Mouse (Mus musculus): ENCODE measurements around the gene Mblac2. TPM values are rescaled to one million over a fixed set of nuclear protein-coding genes. Genes with fewer than 3 reads are reported as not detected.

Gene Mblac2
- polyA plus RNA-seq, 1 experiment from 2014 or later, result 9.7 TPM

- Histone ChIP-seq H3K27me3 (ENCODE audit: insufficient read depth, low read length) (no peaks in the 10 kb centered on the region), H3K36me3 (ENCODE audit: insufficient read depth, low read length) (no peaks in the 10 kb centered on the region), H3K9me3 (replicated peaks; ENCODE audit: low read length) (no peaks in the 10 kb centered on the region), H3K4me2 (ENCODE audit: low read length) (no peak overlapping the region), H3K4me3 (replicated peaks; ENCODE audit: low read depth, low read length) (no peak overlapping the region), H3K27ac (no peak overlapping the region), H3K4me1 (replicated peaks; ENCODE audit: insufficient read depth, low read length) (no peaks in the 10 kb centered on the region), H3K9ac (ENCODE audit: low read depth, low read length) (no peak overlapping the region)
- no peak for DNase-seq (ENCODE audit: low spot score)
- 80% methylated on average over 5 of the region's 5 CpGs for WGBS
- ATAC-seq (replicated peaks; ENCODE audit: low FRiP score, low read depth), result no peak
- TF ChIP-seq CTCF (IDR thresholded peaks at IDR 0.05; ENCODE audit: low read depth), result no peak
Measured at GRCm38 (mm10) chr13:81684258-81684657, 26.9 kb upstream of the Mblac2 start.

GRCm38 (mm10) chr13:81684884-81685283 lies 26.3 kb upstream of the Mblac2 start:
- Histone ChIP-seq H3K27me3 (ENCODE audit: insufficient read depth, low read length) (no peaks in the 10 kb centered on the region), H3K4me2 (ENCODE audit: low read length) (no peak overlapping the region), H3K9ac (ENCODE audit: low read depth, low read length) (no peak overlapping the region), H3K27ac (no peak overlapping the region), H3K4me1 (replicated peaks; ENCODE audit: insufficient read depth, low read length) (no peaks in the 10 kb centered on the region), H3K36me3 (ENCODE audit: insufficient read depth, low read length) (no peaks in the 10 kb centered on the region), H3K9me3 (replicated peaks; ENCODE audit: low read length) (no peaks in the 10 kb centered on the region), H3K4me3 (replicated peaks; ENCODE audit: low read depth, low read length) (no peak overlapping the region)
- ATAC-seq (replicated peaks; ENCODE audit: low FRiP score, low read depth) (no peak), DNase-seq (ENCODE audit: low spot score) (no peak)
- TF ChIP-seq CTCF (IDR thresholded peaks at IDR 0.05; ENCODE audit: low read depth), result no peak
- 78% methylated on average over 3 of the region's 3 CpGs for WGBS

GRCm38 (mm10) chr13:81689587-81689986 lies 21.6 kb upstream of the Mblac2 start:
- TF ChIP-seq CTCF (IDR thresholded peaks at IDR 0.05; ENCODE audit: low read depth), result no peak
- ATAC-seq (replicated peaks; ENCODE audit: low FRiP score, low read depth), result no peak
- Histone ChIP-seq H3K9me3 (replicated peaks; ENCODE audit: low read length) (no peaks in the 10 kb centered on the region), H3K4me2 (ENCODE audit: low read length) (no peak overlapping the region), H3K27me3 (ENCODE audit: insufficient read depth, low read length) (no peaks in the 10 kb centered on the region), H3K4me3 (replicated peaks; ENCODE audit: low read depth, low read length) (no peak overlapping the region), H3K9ac (ENCODE audit: low read depth, low read length) (no peak overlapping the region), H3K4me1 (replicated peaks; ENCODE audit: insufficient read depth, low read length) (no peaks in the 10 kb centered on the region), H3K27ac (no peak overlapping the region), H3K36me3 (ENCODE audit: insufficient read depth, low read length) (no peaks in the 10 kb centered on the region)
- WGBS, result 86% methylated on average over 3 of the region's 3 CpGs
- no peak for DNase-seq (ENCODE audit: low spot score)

GRCm38 (mm10) chr13:81690477-81690876 lies 20.7 kb upstream of the Mblac2 start:
- no peak overlapping the region for H3K9ac ChIP-seq (ENCODE audit: low read depth, low read length)
- H3K36me3 ChIP-seq (ENCODE audit: insufficient read depth, low read length), result no peaks in the 10 kb centered on the region
- ATAC-seq (replicated peaks; ENCODE audit: low FRiP score, low read depth) (no peak), DNase-seq (ENCODE audit: low spot score) (no peak)
- no peaks in the 10 kb centered on the region for H3K4me1 ChIP-seq (replicated peaks; ENCODE audit: insufficient read depth, low read length)
- no peak overlapping the region for H3K4me2 ChIP-seq (ENCODE audit: low read length)
- H3K4me3 ChIP-seq (replicated peaks; ENCODE audit: low read depth, low read length), result no peak overlapping the region
- no peaks in the 10 kb centered on the region for H3K9me3 ChIP-seq (replicated peaks; ENCODE audit: low read length)
- no peaks in the 10 kb centered on the region for H3K27me3 ChIP-seq (ENCODE audit: insufficient read depth, low read length)
- WGBS, result 87% methylated on average over 10 of the region's 10 CpGs
- no peak for TF ChIP-seq CTCF (IDR thresholded peaks at IDR 0.05; ENCODE audit: low read depth)
- no peak overlapping the region for H3K27ac ChIP-seq

GRCm38 (mm10) chr13:81691606-81692005 lies 19.5 kb upstream of the Mblac2 start:
- ATAC-seq (replicated peaks; ENCODE audit: low FRiP score, low read depth) (peak; percentile 69), DNase-seq (ENCODE audit: low spot score) (no peak)
- TF ChIP-seq CTCF (IDR thresholded peaks at IDR 0.05; ENCODE audit: low read depth), result no peak
- WGBS, result 61% methylated on average over 9 of the region's 9 CpGs
- H3K9me3 ChIP-seq (replicated peaks; ENCODE audit: low read length), result no peaks in the 10 kb centered on the region
- no peak overlapping the region for H3K4me3 ChIP-seq (replicated peaks; ENCODE audit: low read depth, low read length)
- H3K27me3 ChIP-seq (ENCODE audit: insufficient read depth, low read length), result no peaks in the 10 kb centered on the region
- no peak overlapping the region for H3K27ac ChIP-seq
- no peaks in the 10 kb centered on the region for H3K4me1 ChIP-seq (replicated peaks; ENCODE audit: insufficient read depth, low read length)
- H3K4me2 ChIP-seq (ENCODE audit: low read length), result no peak overlapping the region
- no peaks in the 10 kb centered on the region for H3K36me3 ChIP-seq (ENCODE audit: insufficient read depth, low read length)
- no peak overlapping the region for H3K9ac ChIP-seq (ENCODE audit: low read depth, low read length)

- WGBS, result 93% methylated on average over 12 of the region's 12 CpGs
- Histone ChIP-seq H3K4me2 (ENCODE audit: low read length) (no peak overlapping the region), H3K9me3 (replicated peaks; ENCODE audit: low read length) (no peaks in the 10 kb centered on the region), H3K36me3 (ENCODE audit: insufficient read depth, low read length) (no peaks in the 10 kb centered on the region), H3K4me1 (replicated peaks; ENCODE audit: insufficient read depth, low read length) (no peaks in the 10 kb centered on the region), H3K27ac (no peak overlapping the region), H3K9ac (ENCODE audit: low read depth, low read length) (no peak overlapping the region), H3K27me3 (ENCODE audit: insufficient read depth, low read length) (no peaks in the 10 kb centered on the region), H3K4me3 (replicated peaks; ENCODE audit: low read depth, low read length) (no peak overlapping the region)
- DNase-seq (ENCODE audit: low spot score) (no peak), ATAC-seq (replicated peaks; ENCODE audit: low FRiP score, low read depth) (no peak)
- TF ChIP-seq CTCF (IDR thresholded peaks at IDR 0.05; ENCODE audit: low read depth), result no peak
Measured at GRCm38 (mm10) chr13:81694446-81694845, 16.7 kb upstream of the Mblac2 start.

GRCm38 (mm10) chr13:81703148-81703547 lies 8.0 kb upstream of the Mblac2 start:
- ATAC-seq (replicated peaks; ENCODE audit: low FRiP score, low read depth), result no peak
- Histone ChIP-seq H3K27ac (no peak overlapping the region), H3K27me3 (ENCODE audit: insufficient read depth, low read length) (no peaks in the 10 kb centered on the region), H3K4me2 (ENCODE audit: low read length) (no peak overlapping the region), H3K4me1 (replicated peaks; ENCODE audit: insufficient read depth, low read length) (no peaks in the 10 kb centered on the region), H3K36me3 (ENCODE audit: insufficient read depth, low read length) (no peaks in the 10 kb centered on the region), H3K4me3 (replicated peaks; ENCODE audit: low read depth, low read length) (no peak overlapping the region), H3K9me3 (replicated peaks; ENCODE audit: low read length) (no peaks in the 10 kb centered on the region), H3K9ac (ENCODE audit: low read depth, low read length) (no peak overlapping the region)
- no peak for TF ChIP-seq CTCF (IDR thresholded peaks at IDR 0.05; ENCODE audit: low read depth)
- no peak for DNase-seq (ENCODE audit: low spot score)
- 75% methylated on average over 7 of the region's 7 CpGs for WGBS

All from kidney, postnatal 0 days (tissue).